Mouse (Mus musculus): ENCODE results near the gene Usp22. TPM values are rescaled to one million over a fixed set of nuclear protein-coding genes. Genes with fewer than 3 reads are reported as not detected.
A peak's percentile ranks its signal among the peaks of the same experiment; 100 is the strongest.
"Not testable (repeated sequence)": the region's sequence is repeated elsewhere in the genome, so short reads cannot be mapped to it uniquely, and the experiment has no call there.

Gene Usp22
- polyA plus RNA-seq, 1 experiment from 2014 or later, result 273 TPM

- no peak overlapping the region for H3K27ac ChIP-seq (ENCODE audit: low read depth, low read length)
- DNase-seq (ENCODE audit: low spot score), result peak; percentile 85
- 14% methylated on average over 9 of the region's 9 CpGs for WGBS
- H3K4me1 ChIP-seq (replicated peaks; ENCODE audit: control insufficient read depth, insufficient read depth, low read length), result no peaks in the 10 kb centered on the region
- H3K4me3 ChIP-seq (ENCODE audit: low read depth, low read length), result no peak overlapping the region
- ATAC-seq (ENCODE audit: low FRiP score), result no peak
- 0 out of 2 replicates have a peak, but pooled peaks cover 2% of the 10 kb centered on the region for H3K27me3 ChIP-seq (ENCODE audit: control insufficient read depth, insufficient read depth, low read length)
- no peaks in the 10 kb centered on the region for H3K36me3 ChIP-seq (ENCODE audit: control insufficient read depth, insufficient read depth, low read length)
- no peak overlapping the region for H3K4me2 ChIP-seq (replicated peaks; ENCODE audit: low read depth, low read length)
- H3K9ac ChIP-seq (ENCODE audit: low read depth, low read length), result no peak overlapping the region
- H3K9me3 ChIP-seq (ENCODE audit: control insufficient read depth, low read length), result no peaks in the 10 kb centered on the region
These were observed 18.5 kb upstream of the Usp22 start for GRCm38 (mm10) chr11:61193392-61193791.

- Histone ChIP-seq H3K9ac (ENCODE audit: low read depth, low read length) (no peak overlapping the region), H3K27ac (ENCODE audit: low read depth, low read length) (no peak overlapping the region), H3K4me2 (replicated peaks; ENCODE audit: low read depth, low read length) (no peak overlapping the region), H3K36me3 (ENCODE audit: control insufficient read depth, insufficient read depth, low read length) (no peaks in the 10 kb centered on the region), H3K9me3 (ENCODE audit: control insufficient read depth, low read length) (no peaks in the 10 kb centered on the region), H3K27me3 (ENCODE audit: control insufficient read depth, insufficient read depth, low read length) (0 out of 2 replicates have a peak, but pooled peaks cover 2% of the 10 kb centered on the region), H3K4me3 (ENCODE audit: low read depth, low read length) (no peak overlapping the region), H3K4me1 (replicated peaks; ENCODE audit: control insufficient read depth, insufficient read depth, low read length) (no peaks in the 10 kb centered on the region)
- DNase-seq (ENCODE audit: low spot score), result no peak
- no peak for ATAC-seq (ENCODE audit: low FRiP score)
- WGBS, result 91% methylated on average over 2 of the region's 2 CpGs
These were observed 17.9 kb upstream of the Usp22 start for GRCm38 (mm10) chr11:61192779-61193178.

- not testable (repeated sequence) for H3K4me3 ChIP-seq (ENCODE audit: low read depth, low read length); H3K9me3 ChIP-seq (ENCODE audit: control insufficient read depth, low read length); H3K27me3 ChIP-seq (ENCODE audit: control insufficient read depth, insufficient read depth, low read length); H3K4me1 ChIP-seq (replicated peaks; ENCODE audit: control insufficient read depth, insufficient read depth, low read length); H3K9ac ChIP-seq (ENCODE audit: low read depth, low read length); H3K4me2 ChIP-seq (replicated peaks; ENCODE audit: low read depth, low read length); ATAC-seq (ENCODE audit: low FRiP score); H3K36me3 ChIP-seq (ENCODE audit: control insufficient read depth, insufficient read depth, low read length); H3K27ac ChIP-seq (ENCODE audit: low read depth, low read length); DNase-seq (ENCODE audit: low spot score)
- 85% methylated on average over 7 of the region's 10 CpGs for WGBS
These were observed 17.3 kb upstream of the Usp22 start for GRCm38 (mm10) chr11:61192123-61192522.

- H3K4me1 ChIP-seq (replicated peaks; ENCODE audit: control insufficient read depth, insufficient read depth, low read length), result no peaks in the 10 kb centered on the region
- no peak overlapping the region for H3K4me3 ChIP-seq (ENCODE audit: low read depth, low read length)
- no peak overlapping the region for H3K9ac ChIP-seq (ENCODE audit: low read depth, low read length)
- no peak for ATAC-seq (ENCODE audit: low FRiP score)
- no peak for DNase-seq (ENCODE audit: low spot score)
- no peak overlapping the region for H3K4me2 ChIP-seq (replicated peaks; ENCODE audit: low read depth, low read length)
- H3K9me3 ChIP-seq (ENCODE audit: control insufficient read depth, low read length), result no peaks in the 10 kb centered on the region
- 77% methylated on average over 2 of the region's 2 CpGs for WGBS
- no peak overlapping the region for H3K27ac ChIP-seq (ENCODE audit: low read depth, low read length)
- 0 out of 2 replicates have a peak, but pooled peaks cover 2% of the 10 kb centered on the region for H3K27me3 ChIP-seq (ENCODE audit: control insufficient read depth, insufficient read depth, low read length)
- H3K36me3 ChIP-seq (ENCODE audit: control insufficient read depth, insufficient read depth, low read length), result no peaks in the 10 kb centered on the region
These were observed 15.9 kb upstream of the Usp22 start for GRCm38 (mm10) chr11:61190776-61191175.

GRCm38 (mm10) chr11:61183820-61184219 is 9.0 kb upstream of the Usp22 start:
- no peak overlapping the region for H3K27ac ChIP-seq (ENCODE audit: low read depth, low read length)
- H3K36me3 ChIP-seq (ENCODE audit: control insufficient read depth, insufficient read depth, low read length), result no peaks in the 10 kb centered on the region
- no peaks in the 10 kb centered on the region for H3K27me3 ChIP-seq (ENCODE audit: control insufficient read depth, insufficient read depth, low read length)
- H3K9ac ChIP-seq (ENCODE audit: low read depth, low read length), result no peak overlapping the region
- H3K4me2 ChIP-seq (replicated peaks; ENCODE audit: low read depth, low read length), result no peak overlapping the region
- no peaks in the 10 kb centered on the region for H3K9me3 ChIP-seq (ENCODE audit: control insufficient read depth, low read length)
- WGBS, result 68% methylated on average over 1 of the region's 1 CpGs
- H3K4me1 ChIP-seq (replicated peaks; ENCODE audit: control insufficient read depth, insufficient read depth, low read length), result no peaks in the 10 kb centered on the region
- no peak overlapping the region for H3K4me3 ChIP-seq (ENCODE audit: low read depth, low read length)
- DNase-seq (ENCODE audit: low spot score) (no peak), ATAC-seq (ENCODE audit: low FRiP score) (no peak)

- no peak for ATAC-seq (ENCODE audit: low FRiP score)
- no peak for DNase-seq (ENCODE audit: low spot score)
- no peak overlapping the region for H3K27ac ChIP-seq (ENCODE audit: low read depth, low read length)
- no peaks in the 10 kb centered on the region for H3K36me3 ChIP-seq (ENCODE audit: control insufficient read depth, insufficient read depth, low read length)
- H3K9ac ChIP-seq (ENCODE audit: low read depth, low read length), result no peak overlapping the region
- H3K27me3 ChIP-seq (ENCODE audit: control insufficient read depth, insufficient read depth, low read length), result no peaks in the 10 kb centered on the region
- no peak overlapping the region for H3K4me2 ChIP-seq (replicated peaks; ENCODE audit: low read depth, low read length)
- H3K4me3 ChIP-seq (ENCODE audit: low read depth, low read length), result no peak overlapping the region
- no peaks in the 10 kb centered on the region for H3K9me3 ChIP-seq (ENCODE audit: control insufficient read depth, low read length)
- no peaks in the 10 kb centered on the region for H3K4me1 ChIP-seq (replicated peaks; ENCODE audit: control insufficient read depth, insufficient read depth, low read length)
These were observed 6.8 kb upstream of the Usp22 start for GRCm38 (mm10) chr11:61181624-61182023.

GRCm38 (mm10) chr11:61180361-61180760 is 5.5 kb upstream of the Usp22 start:
- H3K4me1 ChIP-seq (replicated peaks; ENCODE audit: control insufficient read depth, insufficient read depth, low read length), result no peaks in the 10 kb centered on the region
- no peak overlapping the region for H3K4me3 ChIP-seq (ENCODE audit: low read depth, low read length)
- no peak overlapping the region for H3K27ac ChIP-seq (ENCODE audit: low read depth, low read length)
- no peak for DNase-seq (ENCODE audit: low spot score)
- WGBS, result 91% methylated on average over 3 of the region's 3 CpGs
- ATAC-seq (ENCODE audit: low FRiP score), result no peak
- no peaks in the 10 kb centered on the region for H3K9me3 ChIP-seq (ENCODE audit: control insufficient read depth, low read length)
- H3K4me2 ChIP-seq (replicated peaks; ENCODE audit: low read depth, low read length), result no peak overlapping the region
- H3K27me3 ChIP-seq (ENCODE audit: control insufficient read depth, insufficient read depth, low read length), result no peaks in the 10 kb centered on the region
- no peaks in the 10 kb centered on the region for H3K36me3 ChIP-seq (ENCODE audit: control insufficient read depth, insufficient read depth, low read length)
- no peak overlapping the region for H3K9ac ChIP-seq (ENCODE audit: low read depth, low read length)

- Histone ChIP-seq H3K4me1 (replicated peaks; ENCODE audit: control insufficient read depth, insufficient read depth, low read length) (peaks cover 3% of the 10 kb centered on the region; the same call in 1 of the 2 replicates), H3K27me3 (ENCODE audit: control insufficient read depth, insufficient read depth, low read length) (no peaks in the 10 kb centered on the region), H3K36me3 (ENCODE audit: control insufficient read depth, insufficient read depth, low read length) (no peaks in the 10 kb centered on the region), H3K4me2 (replicated peaks; ENCODE audit: low read depth, low read length) (no peak overlapping the region), H3K9me3 (ENCODE audit: control insufficient read depth, low read length) (no peaks in the 10 kb centered on the region), H3K9ac (ENCODE audit: low read depth, low read length) (no peak overlapping the region), H3K27ac (ENCODE audit: low read depth, low read length) (no peak overlapping the region), H3K4me3 (ENCODE audit: low read depth, low read length) (no peak overlapping the region)
- DNase-seq (ENCODE audit: low spot score), result no peak
- no peak for ATAC-seq (ENCODE audit: low FRiP score)
- 92% methylated on average over 1 of the region's 1 CpGs for WGBS
These were observed 1.5 kb upstream of the Usp22 start for GRCm38 (mm10) chr11:61176321-61176720.

- no peak overlapping the region for H3K4me2 ChIP-seq (replicated peaks; ENCODE audit: low read depth, low read length)
- ATAC-seq (ENCODE audit: low FRiP score) (no peak), DNase-seq (ENCODE audit: low spot score) (no peak)
- peaks cover 3% of the 10 kb centered on the region; the same call in 1 of the 2 replicates for H3K4me1 ChIP-seq (replicated peaks; ENCODE audit: control insufficient read depth, insufficient read depth, low read length)
- no peaks in the 10 kb centered on the region for H3K27me3 ChIP-seq (ENCODE audit: control insufficient read depth, insufficient read depth, low read length)
- no peaks in the 10 kb centered on the region for H3K36me3 ChIP-seq (ENCODE audit: control insufficient read depth, insufficient read depth, low read length)
- H3K9ac ChIP-seq (ENCODE audit: low read depth, low read length), result no peak overlapping the region; the same call in 1 of the 2 replicates
- no peak overlapping the region for H3K4me3 ChIP-seq (ENCODE audit: low read depth, low read length)
- H3K27ac ChIP-seq (ENCODE audit: low read depth, low read length), result peak overlapping the region; percentile 2; the same call in 1 of the 2 replicates
- WGBS, result 73% methylated on average over 5 of the region's 5 CpGs
- no peaks in the 10 kb centered on the region for H3K9me3 ChIP-seq (ENCODE audit: control insufficient read depth, low read length)
These were observed 923 bp upstream of the Usp22 start for GRCm38 (mm10) chr11:61175778-61176177.

Data from hindbrain, embryonic 11.5 days (tissue).